Mouse (Mus musculus) spleen, adult 2 months (tissue): ENCODE data around the gene Fam178b. TPM values are rescaled to one million over a fixed set of nuclear protein-coding genes. Genes with fewer than 3 reads are reported as not detected.

Experiments
- DNase-seq, 2 experiments: peaks; one replicate each; pipeline versions ENCODE4 v3.0.0 to v3.0.0-alpha.2; 2012 to 2021; ENCODE audit warnings: low spot score in 2 of 2, low read depth in 1 of 2
- H3K27ac ChIP-seq: fragments of 200-500 bp; 2 replicates; pipeline ENCODE4 v1.5.1; 2012; ENCODE audit warnings: low read length, inconsistent platforms; ENCODE audit not compliant: insufficient read depth
- H3K27me3 ChIP-seq: fragments of 200-500 bp; 2 replicates; pipeline ENCODE4 v1.6.1; 2012; ENCODE audit warnings: mild to moderate bottlenecking, moderate library complexity, low read length, inconsistent platforms; ENCODE audit not compliant: control insufficient read depth, insufficient read depth
- H3K36me3 ChIP-seq: fragments of 200-500 bp; 2 replicates; pipeline ENCODE4 v1.6.1; 2012; ENCODE audit warnings: mild to moderate bottlenecking, low read length, inconsistent platforms; ENCODE audit not compliant: control insufficient read depth, insufficient read depth
- H3K4me1 ChIP-seq: fragments of 200-500 bp; 2 replicates; pipeline ENCODE4 v1.6.1; 2011; ENCODE audit warnings: inconsistent platforms; ENCODE audit not compliant: control insufficient read depth, insufficient read depth, insufficient read length
- H3K4me3 ChIP-seq: fragments of 200-500 bp; 2 replicates; pipeline ENCODE4 v1.5.1; 2011; ENCODE audit warnings: mild to moderate bottlenecking, inconsistent platforms; ENCODE audit not compliant: insufficient read depth, insufficient read length; ENCODE audit errors: extremely low read depth
- CTCF ChIP-seq: fragments of 200-500 bp; IDR thresholded peaks from 2 replicates; pipeline ENCODE4 v1.5.1; 2011; ENCODE audit warnings: mild to moderate bottlenecking, inconsistent platforms; ENCODE audit not compliant: insufficient read depth, insufficient read length, insufficient replicate concordance; ENCODE audit errors: extremely low read depth
- POLR2A ChIP-seq: fragments of 200-500 bp; IDR thresholded peaks from 2 replicates; pipeline ENCODE4 v1.6.1; 2011; ENCODE audit warnings: low read depth, low read length, inconsistent platforms
- WGBS: fragments of 180-500 bp; shearing (Covaris S2); methylation state at CpG from one replicate; pipeline ENCODE4 v1.1.7; 2018; 5-methylcytosine and 5-hydroxymethylcytosine counted together
- polyA plus RNA-seq: library from polyadenylated mRNA; depleted of rRNA; stranded (reverse); fragments of >200 nt; gene quantifications from 2 replicates; pipeline ENCODE4 v1.2.3, GENCODE M21; 2012

Fam178b gene
- polyA plus RNA-seq, 1 experiment: 1.1 TPM

DNA sequence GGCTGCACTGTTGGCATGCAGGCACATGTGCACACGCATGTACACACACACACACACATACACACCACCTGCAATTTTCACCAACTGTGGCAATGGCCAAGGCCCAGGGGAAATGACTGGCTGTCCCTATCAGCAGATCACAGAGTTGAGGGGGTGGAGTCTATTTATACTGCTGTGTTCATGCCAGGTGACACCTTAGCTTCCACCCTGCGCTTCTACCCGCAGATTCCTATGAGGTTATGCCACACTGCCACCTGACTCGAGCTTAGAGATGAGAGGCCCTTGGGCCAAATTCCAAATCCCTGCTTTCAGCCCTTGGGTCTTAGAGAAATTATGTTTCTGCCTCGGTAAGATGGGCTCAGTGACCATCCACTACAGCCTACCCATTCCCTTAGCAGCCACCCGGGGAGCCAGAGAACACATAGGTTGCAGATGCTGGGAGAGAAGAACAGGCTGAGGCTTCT, 148.4 kb downstream of the Fam178b start:
- no peaks in the 10 kb centered on the region for H3K27me3 ChIP-seq
- no peak for DNase-seq
- no peaks in the 10 kb centered on the region for H3K4me1 ChIP-seq
- no peak for TF ChIP-seq CTCF
- no peak for TF ChIP-seq POLR2A
- H3K4me3 ChIP-seq: no peak overlapping the region
- peaks cover 13% of the 10 kb centered on the region for H3K36me3 ChIP-seq
- no peak overlapping the region for H3K27ac ChIP-seq
- WGBS: 25% methylated on average over 6 of the region's 6 CpGs

GRCm38 (mm10) chr1:36533546-36533945, 149.4 kb downstream of the Fam178b start:
- DNase-seq: no peak
- 93% methylated on average over 6 of the region's 6 CpGs for WGBS
- H3K27me3 ChIP-seq: no peaks in the 10 kb centered on the region
- no peak overlapping the region for H3K4me3 ChIP-seq
- no peak overlapping the region for H3K27ac ChIP-seq
- TF ChIP-seq POLR2A (no peak), CTCF (no peak)
- peaks cover 9% of the 10 kb centered on the region for H3K36me3 ChIP-seq
- H3K4me1 ChIP-seq: no peaks in the 10 kb centered on the region

- DNase-seq: no peak
- Histone ChIP-seq H3K27ac (no peak overlapping the region), H3K4me3 (no peak overlapping the region), H3K4me1 (no peaks in the 10 kb centered on the region), H3K36me3 (peaks cover 10% of the 10 kb centered on the region), H3K27me3 (no peaks in the 10 kb centered on the region)
- TF ChIP-seq CTCF (no peak), POLR2A (no peak)
- 94% methylated on average over 12 of the region's 12 CpGs for WGBS
Observed at GRCm38 (mm10) chr1:36531461-36531860, 151.5 kb downstream of the Fam178b start.

DNA sequence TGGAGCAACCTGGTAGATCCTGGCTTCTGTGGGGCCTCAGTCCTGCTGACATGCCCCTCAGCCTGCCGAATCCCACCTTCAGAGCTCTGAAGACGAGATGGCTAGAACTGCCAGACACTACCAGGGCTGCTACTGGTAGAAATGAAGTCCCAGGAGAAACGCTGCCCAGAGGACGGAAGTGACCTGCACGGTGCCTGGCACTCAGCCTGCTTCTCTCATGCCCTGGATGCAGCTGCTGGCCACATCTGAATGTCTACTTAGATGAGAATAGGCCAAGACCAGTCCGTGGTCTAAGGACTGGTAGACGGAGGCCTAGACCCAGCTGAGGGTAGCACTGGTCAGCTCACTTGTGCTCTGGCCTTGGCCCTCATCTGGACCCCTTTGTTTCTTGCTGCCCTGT, 152.0 kb downstream of the Fam178b start:
- DNase-seq: no peak
- Histone ChIP-seq H3K27ac (no peak overlapping the region), H3K27me3 (no peaks in the 10 kb centered on the region), H3K4me3 (no peak overlapping the region), H3K36me3 (peaks cover 10% of the 10 kb centered on the region), H3K4me1 (no peaks in the 10 kb centered on the region)
- TF ChIP-seq POLR2A (no peak), CTCF (no peak)
- 91% methylated on average over 7 of the region's 7 CpGs for WGBS

DNA sequence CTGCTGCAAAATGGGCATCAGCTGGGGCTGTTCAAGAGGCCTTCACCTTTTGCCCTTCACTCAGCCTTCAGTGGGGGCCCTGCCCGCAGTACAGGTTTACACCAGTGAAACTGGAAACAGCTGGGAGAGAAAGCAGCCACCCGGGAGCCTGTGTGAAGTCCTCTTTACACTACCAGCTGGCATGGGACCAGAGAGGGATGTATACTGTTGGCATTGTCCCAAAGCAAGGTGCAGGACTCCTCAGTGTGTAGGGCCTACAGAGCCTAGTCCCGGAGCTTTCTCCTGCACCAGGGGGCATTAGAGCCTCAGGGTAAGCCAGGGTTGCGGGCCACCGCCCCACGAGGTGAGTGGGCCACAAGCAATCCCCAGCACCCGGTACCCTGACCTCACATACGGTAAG, 152.5 kb downstream of the Fam178b start:
- 93% methylated on average over 8 of the region's 8 CpGs for WGBS
- no peaks in the 10 kb centered on the region for H3K27me3 ChIP-seq
- no peaks in the 10 kb centered on the region for H3K4me1 ChIP-seq
- no peak overlapping the region for H3K4me3 ChIP-seq
- TF ChIP-seq POLR2A: no peak
- no peak for TF ChIP-seq CTCF
- DNase-seq: no peak
- H3K36me3 ChIP-seq: peaks cover 10% of the 10 kb centered on the region
- no peak overlapping the region for H3K27ac ChIP-seq

- DNase-seq: no peak
- WGBS: 94% methylated on average over 4 of the region's 4 CpGs
- Histone ChIP-seq H3K4me3 (no peak overlapping the region), H3K36me3 (peaks cover 15% of the 10 kb centered on the region), H3K27ac (no peak overlapping the region), H3K27me3 (no peaks in the 10 kb centered on the region), H3K4me1 (no peaks in the 10 kb centered on the region)
- no peak for TF ChIP-seq CTCF
- no peak for TF ChIP-seq POLR2A
Observed at GRCm38 (mm10) chr1:36529875-36530274, 153.1 kb downstream of the Fam178b start.

DNA sequence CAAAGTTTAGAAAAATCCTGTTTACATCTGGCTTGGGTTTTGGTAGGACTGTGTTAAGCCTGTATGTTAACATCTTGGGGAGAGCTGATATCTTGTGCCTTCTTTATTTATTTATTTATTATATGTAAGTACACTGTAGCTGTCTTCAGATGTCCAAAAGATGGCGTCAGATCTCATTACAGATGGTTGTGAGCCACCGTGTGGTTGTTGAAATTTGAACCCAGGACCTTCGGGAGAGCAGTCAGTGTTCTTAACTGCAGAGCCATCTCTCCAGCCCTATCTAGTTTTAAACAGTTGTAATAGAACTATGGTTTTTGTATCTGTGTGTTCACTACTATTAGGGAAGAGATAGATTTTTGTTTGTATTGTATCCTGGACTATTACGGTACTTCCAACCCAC, 153.7 kb downstream of the Fam178b start:
- Histone ChIP-seq H3K27ac (no peak overlapping the region), H3K4me1 (no peaks in the 10 kb centered on the region), H3K4me3 (no peak overlapping the region), H3K27me3 (no peaks in the 10 kb centered on the region), H3K36me3 (peaks cover 16% of the 10 kb centered on the region)
- DNase-seq: no peak
- no peak for TF ChIP-seq POLR2A
- no peak for TF ChIP-seq CTCF
- WGBS: 88% methylated on average over 4 of the region's 4 CpGs
